Mouse (Mus musculus) forebrain, embryonic 11.5 days (tissue): ENCODE results near the gene Sspn. TPM values are rescaled to one million over a fixed set of nuclear protein-coding genes. Genes with fewer than 3 reads are reported as not detected.
A peak's percentile ranks its signal among the peaks of the same experiment; 100 is the strongest.

ENCODE experiments used
- ATAC-seq: fragments of 200-750 bp; cut with Nextera tagmentation; replicated peaks from 2 replicates; pipeline ENCODE4 v1.8.0; 2017; ENCODE audit warnings: moderate TSS enrichment; ENCODE audit not compliant: low FRiP score
- DNase-seq: peaks from one replicate; pipeline ENCODE4 v3.0.0-alpha.2; 2017; ENCODE audit warnings: low spot score
- H3K27ac ChIP-seq: fragments of 300-500 bp; sonication (generic); 2 replicates; pipeline ENCODE4 v1.5.1; 2014; ENCODE audit warnings: low read depth, low read length
- H3K27me3 ChIP-seq: fragments of 300-500 bp; sonication (generic); 2 replicates; pipeline ENCODE4 v1.6.1; 2014; ENCODE audit warnings: mild to moderate bottlenecking, low read length, mixed read lengths; ENCODE audit not compliant: control insufficient read depth, insufficient read depth
- H3K36me3 ChIP-seq: fragments of 300-500 bp; sonication (generic); 2 replicates; pipeline ENCODE4 v1.6.1; 2014; ENCODE audit warnings: mild to moderate bottlenecking, low read length, moderate library complexity, mixed read lengths; ENCODE audit not compliant: control insufficient read depth, insufficient read depth
- H3K4me1 ChIP-seq: fragments of 300-500 bp; sonication (generic); replicated peaks from 2 replicates; pipeline ENCODE4 v1.6.1; 2014; ENCODE audit warnings: low read length, mixed read lengths; ENCODE audit not compliant: control insufficient read depth, insufficient read depth
- H3K4me2 ChIP-seq: fragments of 300-500 bp; sonication (generic); 2 replicates; pipeline ENCODE4 v1.6.1; 2014; ENCODE audit warnings: low read depth, mild to moderate bottlenecking, low read length, moderate library complexity, mixed read lengths; ENCODE audit not compliant: severe bottlenecking
- H3K4me3 ChIP-seq: fragments of 300-500 bp; sonication (generic); 2 replicates; pipeline ENCODE4 v1.5.1; 2014; ENCODE audit warnings: low read depth, low read length
- H3K9ac ChIP-seq: fragments of 300-500 bp; sonication (generic); 2 replicates; pipeline ENCODE4 v1.6.1; 2014; ENCODE audit warnings: low read length
- H3K9me3 ChIP-seq: fragments of 300-500 bp; sonication (generic); 2 replicates; pipeline ENCODE4 v1.6.1; 2016; ENCODE audit warnings: low read length, mixed read lengths; ENCODE audit not compliant: control insufficient read depth
- whole genome bisulfite sequencing: fragments of 180-500 bp; shearing (Covaris S2); extraction: QIAGEN DNeasy Blood & Tissue Kit; methylation state at CpG from one replicate; pipeline ENCODE4 v1.1.7; 2014; 5-methylcytosine and 5-hydroxymethylcytosine counted together
- polyA plus RNA-seq: library from polyadenylated mRNA; unstranded; fragments of >200 nt; fragmentation: Nextera tagmentation; extraction: Ambion mirVana; gene quantifications from 2 replicates; pipeline ENCODE4 v1.2.1, GENCODE M21; 2014

Sspn gene
- polyA plus RNA-seq, 1 experiment from 2014 or later: 2.0 TPM

- no peak for ATAC-seq
Observed at GRCm38 (mm10) chr6:146009163-146009915, 77.9 kb downstream of the Sspn start.

GRCm38 (mm10) chr6:146010093-146010764 is 78.8 kb downstream of the Sspn start:
- 73% methylated on average over 12 of the region's 12 CpGs for WGBS
- ATAC-seq (no peak), DNase-seq (peak; percentile 46)
- no peak overlapping the region for H3K9ac ChIP-seq
- H3K27ac ChIP-seq: no peak overlapping the region
- H3K27me3 ChIP-seq: no peaks in the 10 kb centered on the region
- H3K36me3 ChIP-seq: no peaks in the 10 kb centered on the region
- H3K9me3 ChIP-seq: no peaks in the 10 kb centered on the region
- no peak overlapping the region for H3K4me2 ChIP-seq
- no peaks in the 10 kb centered on the region for H3K4me1 ChIP-seq
- no peak overlapping the region for H3K4me3 ChIP-seq

More at GRCm38 (mm10) chr6:146009163-146009915, 77.9 kb downstream of the Sspn start:
- Histone ChIP-seq H3K36me3 (no peaks in the 10 kb centered on the region), H3K9ac (no peak overlapping the region), H3K27me3 (no peaks in the 10 kb centered on the region), H3K4me2 (no peak overlapping the region), H3K9me3 (no peaks in the 10 kb centered on the region), H3K4me1 (no peaks in the 10 kb centered on the region), H3K27ac (no peak overlapping the region), H3K4me3 (no peak overlapping the region)
- peak; percentile 38 for DNase-seq
- 61% methylated on average over 10 of the region's 10 CpGs for WGBS

DNA sequence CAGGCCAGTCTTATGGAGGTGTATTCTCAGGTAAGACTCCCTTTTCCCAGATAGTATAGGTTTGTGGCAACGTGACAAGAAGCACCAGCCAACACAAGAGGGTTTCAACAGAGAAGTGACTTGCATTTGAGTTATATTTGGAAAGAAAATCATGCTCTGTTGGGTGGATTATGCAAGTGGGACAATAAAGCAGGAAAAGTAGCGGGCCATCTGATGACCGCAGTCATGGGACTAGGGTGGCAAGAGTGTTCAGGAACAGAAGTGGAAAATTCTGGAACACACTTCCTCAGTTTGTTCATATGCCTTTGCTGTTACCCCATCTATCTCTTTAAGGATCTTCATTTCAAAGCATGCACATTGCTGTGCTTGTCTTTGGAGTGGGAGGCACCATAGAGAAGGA is 82.9 kb downstream of the Sspn start:
- no peak overlapping the region for H3K4me3 ChIP-seq
- no peak overlapping the region for H3K27ac ChIP-seq
- WGBS: 95% methylated on average over 3 of the region's 3 CpGs
- H3K9ac ChIP-seq: no peak overlapping the region
- DNase-seq (peak; percentile 15), ATAC-seq (no peak)
- H3K4me1 ChIP-seq: no peaks in the 10 kb centered on the region
- H3K36me3 ChIP-seq: no peaks in the 10 kb centered on the region
- H3K27me3 ChIP-seq: no peaks in the 10 kb centered on the region
- H3K9me3 ChIP-seq: no peaks in the 10 kb centered on the region
- no peak overlapping the region for H3K4me2 ChIP-seq

Other genes with a start within 250 kb of the Sspn start
- gene Rassf8, start 184.9 kb upstream of the Sspn start, polyA plus RNA-seq: 4.0 and 4.3 TPM in 2 replicates
- gene Bhlhe41, start 66.1 kb upstream of the Sspn start, polyA plus RNA-seq: 2.1 and 2.4 TPM in 2 replicates